Mouse (Mus musculus) G1E (cell line): ENCODE measurements around the gene Aatf.

Experiments
- CTCF ChIP-seq: IDR thresholded peaks from 2 replicates; pipeline ENCODE4 v1.5.1; 2012; ENCODE audit warnings: low read depth, low read length, inconsistent platforms, mixed read lengths
- GATA1 ChIP-seq: IDR thresholded peaks from 2 replicates; pipeline ENCODE4 v1.6.1; 2012; ENCODE audit warnings: borderline replicate concordance, low read length, inconsistent platforms, mixed read lengths
- TAL1 ChIP-seq: conservative IDR thresholded peaks from 2 replicates; pipeline ENCODE4 v1.6.1; 2012; ENCODE audit warnings: low read depth, low read length, inconsistent platforms, mixed read lengths

GRCm38 (mm10) chr11:84523841-84524510, 10.7 kb upstream of the Aatf start:
- TF ChIP-seq GATA1 (no peak), CTCF (no peak), TAL1 (no peak)
